Mouse (Mus musculus) kidney, adult 2 months (tissue): ENCODE data around the gene Hist1h3c.

Source experiments
- CTCF ChIP-seq: fragments of 200-500 bp; conservative IDR thresholded peaks from 2 replicates; pipeline ENCODE4 v1.5.1; 2011; ENCODE audit warnings: low read depth, mild to moderate bottlenecking, control low read depth, low read length, moderate library complexity, mixed read lengths; ENCODE audit not compliant: insufficient read depth, insufficient read length
- POLR2A ChIP-seq: fragments of 200-500 bp; IDR thresholded peaks from one replicate; pipeline ENCODE4 v1.6.1; 2011; ENCODE audit warnings: low read depth, low read length, control low read depth

GRCm38 (mm10) chr13:23737091-23737490 lies 8.3 kb downstream of the Hist1h3c start:
- TF ChIP-seq POLR2A (no peak), CTCF (no peak)
